Comparison of ENCODE assay signal across 8 mouse cellular contexts in the genomic region with DNA sequence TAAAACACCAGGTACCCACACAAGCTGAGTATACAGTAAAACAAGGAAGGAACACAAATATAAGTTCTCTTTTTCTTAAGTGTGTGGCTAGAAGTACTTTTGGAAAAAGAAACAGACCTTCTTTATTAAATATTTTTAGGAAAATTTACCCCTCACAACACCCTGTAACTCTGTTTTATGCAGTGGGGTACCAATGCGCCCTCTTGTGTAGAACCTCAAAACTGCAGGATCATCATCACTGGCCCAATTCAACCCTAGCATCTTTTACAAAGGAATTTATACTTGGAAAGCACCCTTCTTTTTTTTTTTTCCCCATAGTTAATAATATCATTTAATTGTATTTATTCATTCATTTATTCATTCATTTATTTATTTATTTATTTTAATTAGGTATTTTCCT.
DNase-seq lines count a peak whose midpoint lies in the region; ATAC-seq and TF ChIP-seq lines count a peak whose summit lies in the region.
"Had no signal": no experiment of that assay in that cellular context is flagged by ENCODE, and none has a peak within 500 bp of the region (broad histone marks: within the 10 kb centered on the region; RNA-seq: fewer than 3 reads in every experiment).

No protein-coding gene starts in this region.

- no peak for ATAC-seq in Patski

- no peak overlapping the region for H3K4me3 ChIP-seq in E14TG2a.4 (replicated peaks; ENCODE audit: low read length)
- H3K4me3 ChIP-seq: stomach, embryonic 15.5 days had no signal

- in situ Hi-C loops in Patski (cut with MboI; ENCODE audit: low pct_unique_long_range_greater_than_20kb), result no loop called here

- peak; percentile 74 for TF ChIP-seq CTCF in E14TG2a.4 (conservative IDR thresholded peaks at IDR 0.05; ENCODE audit: low read length)
- TF ChIP-seq CTCF in Patski (IDR thresholded peaks at IDR 0.05), result peak; percentile 72

- H3K4me1 ChIP-seq in E14TG2a.4 (replicated peaks; ENCODE audit: low read depth, low read length), result no peaks in the 10 kb centered on the region
- H3K4me1 ChIP-seq: stomach, embryonic 15.5 days had no signal

- H3K9me3 ChIP-seq in E14TG2a.4 (ENCODE audit: low read length), result no peaks in the 10 kb centered on the region
- H3K9me3 ChIP-seq: stomach, embryonic 15.5 days had no signal

- no peaks in the 10 kb centered on the region for H3K36me3 ChIP-seq in E14TG2a.4 (ENCODE audit: insufficient read depth, low read length)
- H3K36me3 ChIP-seq: stomach, embryonic 15.5 days had no signal

- POLR2A ChIA-PET in Patski (lab: Charles Lee), result no interaction called here

- peak; percentile 33 for DNase-seq in layer of hippocampus, adult 11-12 months (ENCODE audit: low spot score)
- DNase-seq in layer of hippocampus, adult 9-11 months, result no peak
- DNase-seq in Patski (ENCODE audit: low read depth, low spot score), result no peak
- DNase-seq in induced T-regulatory cell, adult 2 months (ENCODE audit: low read depth), result peak; percentile 10
- DNase-seq in heart, adult 9 months (ENCODE audit: low spot score in 2 of 2), result no peak
- DNase-seq in left cerebral cortex, postnatal 4 days, result no peak

- intact Hi-C loops in left cerebral cortex, postnatal 4 days (cut with DNase I), result no loop called here

- H3K27me3 ChIP-seq in E14TG2a.4 (ENCODE audit: insufficient read depth, low read length) (peaks cover 4% of the 10 kb centered on the region), Patski (no peaks in the 10 kb centered on the region)
- H3K27me3 ChIP-seq: stomach, embryonic 15.5 days had no signal

- CTCF ChIA-PET in Patski (lab: Charles Lee), result interaction anchor here (1.5 kb wide), 2 partner anchors 9 to 10 kb away, joined by 3 to 5 read pairs; no protein-coding TSS in a partner anchor

Comparison
In these comparisons a context has a peak if more than half of its experiments do, and no peak if none do; other contexts are left out.
1. DNase-seq: peak in layer of hippocampus, adult 11-12 months (single experiment) and induced T-regulatory cell, adult 2 months (single experiment); none in layer of hippocampus, adult 9-11 months (single experiment), Patski (single experiment), heart, adult 9 months (0 of 2) and left cerebral cortex, postnatal 4 days (single experiment).